Mouse (Mus musculus): ENCODE data around the gene Hivep3.

GRCm38 (mm10) chr4:119973729-119974605 is 240.4 kb downstream of the Hivep3 start:
- TF ChIP-seq CTCF (IDR thresholded peaks at IDR 0.05) (no peak), EP300 (IDR thresholded peaks at IDR 0.05; ENCODE audit: insufficient read depth, low read depth, low read length) (no peak)
